Mouse (Mus musculus) CH12.LX (cell line): ENCODE results near the gene Fat1. TPM values are rescaled to one million over a fixed set of nuclear protein-coding genes. Genes with fewer than 3 reads are reported as not detected.

Experiments
- DNase-seq: peaks from one replicate; pipeline ENCODE4 v3.0.0-alpha.2; 2013; ENCODE audit errors: extremely low read depth
- H3K27ac ChIP-seq: 2 replicates; pipeline ENCODE4 v1.5.1; 2012; ENCODE audit warnings: low read depth, mild to moderate bottlenecking, control low read depth, moderate library complexity; ENCODE audit not compliant: insufficient read depth
- H3K27me3 ChIP-seq: replicated peaks from 2 replicates; pipeline ENCODE3; 2012; ENCODE audit warnings: inconsistent platforms
- H3K36me3 ChIP-seq, 2 experiments: replicated peaks in 1 of 2; 2 replicates each; pipeline versions ENCODE3 to v1.6.1; 2012; ENCODE audit warnings: inconsistent platforms in 1 of 2, low read length in 1 of 2, mild to moderate bottlenecking in 1 of 2, mixed read lengths in 1 of 2, moderate library complexity in 1 of 2; ENCODE audit not compliant: control insufficient read depth in 1 of 2, insufficient read depth in 1 of 2
- H3K4me1 ChIP-seq, 2 experiments: 2 replicates each; pipeline ENCODE4 v1.6.1; 2012; ENCODE audit warnings: inconsistent platforms in 1 of 2, moderate library complexity in 1 of 2; ENCODE audit not compliant: insufficient read depth in 2 of 2, control insufficient read depth in 1 of 2
- H3K4me2 ChIP-seq: 2 replicates; pipeline ENCODE4 v1.6.1; 2012; ENCODE audit warnings: low read depth, mild to moderate bottlenecking, control low read depth; ENCODE audit not compliant: poor library complexity, insufficient read depth, severe bottlenecking
- H3K4me3 ChIP-seq, 3 experiments: fragments of 150-350 bp in 1 of 3; sonication (generic) in 1 of 3; replicated peaks in 1 of 3; 2 replicates each; pipeline versions ENCODE3 to v1.5.1; 2011 to 2012; ENCODE audit warnings: low read depth in 2 of 3, low read length in 2 of 3, mild to moderate bottlenecking in 2 of 3, moderate library complexity in 2 of 3, control low read depth in 1 of 3, improper control_type of control experiment in 1 of 3, inconsistent platforms in 1 of 3, mixed read lengths in 1 of 3; ENCODE audit not compliant: poor library complexity in 1 of 3
- H3K79me2 ChIP-seq: replicated peaks from 2 replicates; pipeline ENCODE4 v1.6.1; 2012; ENCODE audit warnings: mild to moderate bottlenecking, moderate library complexity; ENCODE audit not compliant: control insufficient read depth, poor library complexity, insufficient read depth, severe bottlenecking; ENCODE audit errors: extremely low read depth
- H3K9ac ChIP-seq: 2 replicates; pipeline ENCODE4 v1.6.1; 2012; ENCODE audit warnings: low read depth, mild to moderate bottlenecking, control low read depth, moderate library complexity; ENCODE audit not compliant: insufficient read depth
- H3K9me3 ChIP-seq: replicated peaks from 2 replicates; pipeline ENCODE3; 2012; ENCODE audit warnings: low read length, inconsistent platforms, mixed read lengths
- BHLHE40 ChIP-seq: IDR thresholded peaks from 2 replicates; pipeline ENCODE4 v1.6.1; 2011; ENCODE audit warnings: mild to moderate bottlenecking, low read depth, low read length, improper control_type of control experiment
- CHD1 ChIP-seq: IDR thresholded peaks from 2 replicates; pipeline ENCODE4 v1.6.1; 2012; ENCODE audit warnings: low read depth, low read length, improper control_type of control experiment, inconsistent platforms
- E2F4 ChIP-seq: IDR thresholded peaks from 2 replicates; pipeline ENCODE4 v1.6.1; 2011; ENCODE audit warnings: low read depth, low read length, improper control_type of control experiment; ENCODE audit not compliant: insufficient replicate concordance
- ELF1 ChIP-seq: IDR thresholded peaks from 2 replicates; pipeline ENCODE4 v1.6.1; 2014; ENCODE audit warnings: low read depth, mild to moderate bottlenecking, inconsistent platforms, low read length, improper control_type of control experiment
- EP300 ChIP-seq: IDR thresholded peaks from 2 replicates; pipeline ENCODE4 v1.6.1; 2011; ENCODE audit warnings: low read length, improper control_type of control experiment
- ETS1 ChIP-seq: conservative IDR thresholded peaks from 2 replicates; pipeline ENCODE4 v1.6.1; 2012; ENCODE audit warnings: low read depth, mild to moderate bottlenecking, inconsistent platforms, low read length, improper control_type of control experiment, moderate library complexity
- GABPA ChIP-seq: IDR thresholded peaks from 2 replicates; pipeline ENCODE4 v1.6.1; 2012; ENCODE audit warnings: low read depth, low read length, improper control_type of control experiment, inconsistent platforms; ENCODE audit not compliant: insufficient replicate concordance
- IRF4 ChIP-seq: IDR thresholded peaks from 2 replicates; pipeline ENCODE4 v1.6.1; 2014; ENCODE audit warnings: low read depth, mild to moderate bottlenecking, inconsistent platforms, low read length, improper control_type of control experiment
- JUN ChIP-seq: IDR thresholded peaks from 2 replicates; pipeline ENCODE4 v1.6.1; 2011; ENCODE audit warnings: low read depth, mild to moderate bottlenecking, low read length, improper control_type of control experiment, moderate library complexity; ENCODE audit not compliant: insufficient read depth
- MAFK ChIP-seq: IDR thresholded peaks from 2 replicates; pipeline ENCODE4 v1.6.1; 2011; ENCODE audit warnings: low read length, improper control_type of control experiment; ENCODE audit not compliant: insufficient replicate concordance
- MAX ChIP-seq: IDR thresholded peaks from 2 replicates; pipeline ENCODE4 v1.6.1; 2011; ENCODE audit warnings: low read length, improper control_type of control experiment
- MAZ ChIP-seq: IDR thresholded peaks from 2 replicates; pipeline ENCODE4 v1.6.1; 2012; ENCODE audit warnings: low read depth, mild to moderate bottlenecking, inconsistent platforms, low read length, improper control_type of control experiment, moderate library complexity
- MYC ChIP-seq: IDR thresholded peaks from 2 replicates; pipeline ENCODE4 v1.6.1; 2011; ENCODE audit warnings: low read depth, mild to moderate bottlenecking, improper control_type of control experiment, low read length
- PAX5 ChIP-seq: IDR thresholded peaks from 2 replicates; pipeline ENCODE4 v1.6.1; 2012; ENCODE audit warnings: low read length, inconsistent platforms, mixed read lengths
- POLR2A ChIP-seq: IDR thresholded peaks from 2 replicates; pipeline ENCODE4 v1.6.1; 2011; ENCODE audit warnings: low read depth, mild to moderate bottlenecking, improper control_type of control experiment, low read length
- POLR2AphosphoS2 ChIP-seq: IDR thresholded peaks from 2 replicates; pipeline ENCODE4 v1.6.1; 2011; ENCODE audit warnings: low read depth, low read length, improper control_type of control experiment
- RAD21 ChIP-seq: IDR thresholded peaks from 2 replicates; pipeline ENCODE4 v1.6.1; 2011; ENCODE audit warnings: low read depth, mild to moderate bottlenecking, low read length, improper control_type of control experiment, moderate library complexity
- SIN3A ChIP-seq: IDR thresholded peaks from 2 replicates; pipeline ENCODE4 v1.6.1; 2012; ENCODE audit warnings: low read length, improper control_type of control experiment, inconsistent platforms
- UBTF ChIP-seq: IDR thresholded peaks from 2 replicates; pipeline ENCODE4 v1.6.1; 2012; ENCODE audit warnings: low read depth, mild to moderate bottlenecking, inconsistent platforms, low read length, improper control_type of control experiment, moderate library complexity
- USF1 ChIP-seq: IDR thresholded peaks from 2 replicates; pipeline ENCODE4 v1.6.1; 2014; ENCODE audit warnings: low read depth, mild to moderate bottlenecking, inconsistent platforms, low read length, improper control_type of control experiment
- USF2 ChIP-seq: conservative IDR thresholded peaks from 2 replicates; pipeline ENCODE4 v1.6.1; 2011; ENCODE audit warnings: low read depth, low read length, improper control_type of control experiment
- ZMIZ1 ChIP-seq: IDR thresholded peaks from 2 replicates; pipeline ENCODE4 v1.6.1; 2012; ENCODE audit warnings: low read depth, mild to moderate bottlenecking, inconsistent platforms, low read length, improper control_type of control experiment
- ZNF384 ChIP-seq: IDR thresholded peaks from 2 replicates; pipeline ENCODE4 v1.6.1; 2012; ENCODE audit warnings: low read depth, low read length, improper control_type of control experiment, inconsistent platforms
- dilution Hi-C: fragments of 300-500 bp; cut with MboI; formaldehyde crosslinking; loops from 2 replicates; pipeline ENCODE4 v1.14.3; 2020; ENCODE audit warnings: low sequenced_read_pairs; ENCODE audit not compliant: extremely low pct_unique_long_range_greater_than_20kb, extremely low pct_ligation_motif_present
- in situ Hi-C: fragments of 300-500 bp; cut with MboI; formaldehyde crosslinking; loops from 3 replicates; pipeline ENCODE4 v1.14.3; 2019; ENCODE audit warnings: low sequenced_read_pairs, low pct_ligation_motif_present, low pct_unique_long_range_greater_than_20kb, mixed read lengths
- polyA plus RNA-seq: library from polyadenylated mRNA; unstranded; fragments of >175 nt; gene quantifications from 2 replicates; pipeline ENCODE4 v1.2.1, GENCODE M21; 2012; ENCODE audit warnings: low read depth; ENCODE audit not compliant: insufficient read length
- total RNA-seq, 2 experiments: library from RNA; depleted of rRNA; stranded (reverse); fragments of 300-350 nt in 1 of 2; fragments of >200 nt in 1 of 2; gene quantifications; 2 replicates each; pipeline ENCODE4 v1.2.3; 2012 to 2014

The Fat1 gene
- total and polyA plus RNA-seq, 3 experiments, result under 0.01 TPM; not detected in 2

GRCm38 (mm10) chr8:44899575-44899991 is 35.7 kb upstream of the Fat1 start:
- DNase-seq, result no peak
- H3K9ac ChIP-seq, result no peak overlapping the region
- no peak overlapping the region for H3K27ac ChIP-seq
- H3K4me1 ChIP-seq, result no peaks in the 10 kb centered on the region
- H3K9me3 ChIP-seq, result peaks cover 65% of the 10 kb centered on the region
- TF ChIP-seq MAX (no peak), POLR2AphosphoS2 (no peak), IRF4 (no peak), ZMIZ1 (no peak), USF1 (no peak), MAZ (no peak), BHLHE40 (no peak), PAX5 (no peak), MAFK (no peak), ZNF384 (no peak), GABPA (no peak), EP300 (no peak), ETS1 (no peak), UBTF (no peak), POLR2A (no peak), ELF1 (no peak), MYC (no peak), SIN3A (no peak), E2F4 (no peak), USF2 (no peak)
- TF ChIP-seq, all 38 proteins: peak for 0
- Histone ChIP-seq H3K4me2 (no peak overlapping the region), H3K36me3 (no peaks in the 10 kb centered on the region), H3K79me2 (no peaks in the 10 kb centered on the region), H3K4me3 (no peak overlapping the region), H3K27me3 (no peaks in the 10 kb centered on the region)
- dilution Hi-C loops (no loop called here), in situ Hi-C loops (no loop called here)

- in situ Hi-C loops (no loop called here), dilution Hi-C loops (no loop called here)
- TF ChIP-seq BHLHE40 (no peak), JUN (no peak), RAD21 (no peak), MYC (no peak), SIN3A (no peak), CHD1 (no peak)
- no peaks in the 10 kb centered on the region for H3K4me1 ChIP-seq
- no peaks in the 10 kb centered on the region for H3K36me3 ChIP-seq
- H3K79me2 ChIP-seq, result no peaks in the 10 kb centered on the region
- H3K9ac ChIP-seq, result no peak overlapping the region
- no peak overlapping the region for H3K4me2 ChIP-seq
- H3K4me3 ChIP-seq, result no peak overlapping the region
- H3K27me3 ChIP-seq, result no peaks in the 10 kb centered on the region
- DNase-seq, result no peak
- H3K27ac ChIP-seq, result no peak overlapping the region
- peaks cover 41% of the 10 kb centered on the region for H3K9me3 ChIP-seq
These were observed 23.9 kb upstream of the Fat1 start for GRCm38 (mm10) chr8:44911126-44911903.
